Mouse (Mus musculus) hindbrain, embryonic 13.5 days (tissue): Measurements from ENCODE around the gene Rims4. TPM values are rescaled to one million over a fixed set of nuclear protein-coding genes. Genes with fewer than 3 reads are reported as not detected.

Source experiments
- ATAC-seq: fragments of 200-750 bp; cut with Nextera tagmentation; 2 replicates; pipeline ENCODE4 v1.8.0; 2017; ENCODE audit warnings: moderate TSS enrichment; ENCODE audit not compliant: low FRiP score
- H3K27ac ChIP-seq: fragments of 300-500 bp; sonication (generic); 2 replicates; pipeline ENCODE4 v1.5.1; 2015; ENCODE audit warnings: inconsistent platforms, mild to moderate bottlenecking, moderate library complexity
- H3K27me3 ChIP-seq: fragments of 300-500 bp; sonication (generic); 2 replicates; pipeline ENCODE4 v1.6.1; 2015; ENCODE audit warnings: mild to moderate bottlenecking, inconsistent platforms
- H3K36me3 ChIP-seq: fragments of 300-500 bp; sonication (generic); 2 replicates; pipeline ENCODE4 v1.6.1; 2015; ENCODE audit warnings: mild to moderate bottlenecking, inconsistent platforms
- H3K4me1 ChIP-seq: fragments of 300-500 bp; sonication (generic); replicated peaks from 2 replicates; pipeline ENCODE4 v1.6.1; 2015; ENCODE audit warnings: inconsistent platforms
- H3K4me2 ChIP-seq: fragments of 300-500 bp; sonication (generic); 2 replicates; pipeline ENCODE4 v1.6.1; 2015; ENCODE audit warnings: inconsistent platforms, mild to moderate bottlenecking, moderate library complexity
- H3K4me3 ChIP-seq: fragments of 300-500 bp; sonication (generic); 2 replicates; pipeline ENCODE4 v1.5.1; 2015; ENCODE audit warnings: mild to moderate bottlenecking, inconsistent platforms
- H3K9ac ChIP-seq: fragments of 300-500 bp; sonication (generic); 2 replicates; pipeline ENCODE4 v1.6.1; 2015; ENCODE audit warnings: mild to moderate bottlenecking, inconsistent platforms
- H3K9me3 ChIP-seq: fragments of 300-500 bp; sonication (generic); 2 replicates; pipeline ENCODE4 v1.6.1; 2016; ENCODE audit warnings: inconsistent platforms
- WGBS: fragments of 180-500 bp; shearing (Covaris S2); methylation state at CpG from one replicate; pipeline ENCODE4 v1.1.7; 2015; 5-methylcytosine and 5-hydroxymethylcytosine counted together
- polyA plus RNA-seq: library from polyadenylated mRNA; unstranded; fragments of >200 nt; fragmentation: Nextera tagmentation; extraction: Ambion mirVana; gene quantifications from 2 replicates; pipeline ENCODE4 v1.2.1, GENCODE M21; 2015

Rims4 gene
- polyA plus RNA-seq, 1 experiment from 2014 or later: 9.7 TPM

GRCm38 (mm10) chr2:163853461-163853901, 65.0 kb downstream of the Rims4 start, which contains the start of gene Kcnk15:
Gene Kcnk15 (plus strand): TSS chr2:163853651.
- 0 out of 2 replicates have a peak, but pooled peaks have one; percentile 32 for ATAC-seq
- H3K9ac ChIP-seq: peak within 1 kb of the TSS; percentile 43; the same call in 1 of the 2 replicates

GRCm38 (mm10) chr2:163842043-163842442, 76.4 kb downstream of the Rims4 start:
- peaks cover 16% of the 10 kb centered on the region for H3K27me3 ChIP-seq
- no peaks in the 10 kb centered on the region for H3K4me1 ChIP-seq
- 72% methylated on average over 4 of the region's 4 CpGs for WGBS
- ATAC-seq: no peak
- H3K4me3 ChIP-seq: no peak overlapping the region
- H3K27ac ChIP-seq: no peak overlapping the region
- H3K36me3 ChIP-seq: no peaks in the 10 kb centered on the region
- H3K9me3 ChIP-seq: no peaks in the 10 kb centered on the region
- no peak overlapping the region for H3K9ac ChIP-seq
- H3K4me2 ChIP-seq: no peak overlapping the region

More at GRCm38 (mm10) chr2:163853461-163853901, 65.0 kb downstream of the Rims4 start, which contains the start of gene Kcnk15:
- peaks cover 87% of the 10 kb centered on the region for H3K27me3 ChIP-seq
- H3K36me3 ChIP-seq: no peaks in the 10 kb centered on the region
- H3K4me1 ChIP-seq: peaks cover 14% of the 10 kb centered on the region
- H3K4me2 ChIP-seq: peak within 1 kb of the TSS; percentile 40
- H3K9me3 ChIP-seq: no peaks in the 10 kb centered on the region
- no peak within 1 kb of the TSS for H3K27ac ChIP-seq
- WGBS: under 1% methylated on average over 38 of the region's 38 CpGs
- peak within 1 kb of the TSS; percentile 29 for H3K4me3 ChIP-seq

GRCm38 (mm10) chr2:163839519-163839918, 79.0 kb downstream of the Rims4 start:
- no peaks in the 10 kb centered on the region for H3K4me1 ChIP-seq
- H3K4me2 ChIP-seq: no peak overlapping the region
- no peak overlapping the region for H3K27ac ChIP-seq
- no peaks in the 10 kb centered on the region for H3K9me3 ChIP-seq
- 47% methylated on average over 6 of the region's 6 CpGs for WGBS
- H3K36me3 ChIP-seq: no peaks in the 10 kb centered on the region
- H3K9ac ChIP-seq: no peak overlapping the region
- H3K27me3 ChIP-seq: peaks cover 16% of the 10 kb centered on the region
- no peak overlapping the region for H3K4me3 ChIP-seq
- no peak for ATAC-seq

- Histone ChIP-seq H3K27ac (no peak overlapping the region), H3K36me3 (no peaks in the 10 kb centered on the region), H3K27me3 (peaks cover 16% of the 10 kb centered on the region), H3K4me2 (no peak overlapping the region), H3K4me1 (no peaks in the 10 kb centered on the region), H3K9ac (no peak overlapping the region), H3K9me3 (no peaks in the 10 kb centered on the region), H3K4me3 (no peak overlapping the region)
- 32% methylated on average over 9 of the region's 9 CpGs for WGBS
- no peak for ATAC-seq
Observed at GRCm38 (mm10) chr2:163838043-163838442, 80.4 kb downstream of the Rims4 start.

GRCm38 (mm10) chr2:163831163-163831562, 87.3 kb downstream of the Rims4 start:
- 70% methylated on average over 1 of the region's 1 CpGs for WGBS
- ATAC-seq: no peak
- no peak overlapping the region for H3K4me2 ChIP-seq

DNA sequence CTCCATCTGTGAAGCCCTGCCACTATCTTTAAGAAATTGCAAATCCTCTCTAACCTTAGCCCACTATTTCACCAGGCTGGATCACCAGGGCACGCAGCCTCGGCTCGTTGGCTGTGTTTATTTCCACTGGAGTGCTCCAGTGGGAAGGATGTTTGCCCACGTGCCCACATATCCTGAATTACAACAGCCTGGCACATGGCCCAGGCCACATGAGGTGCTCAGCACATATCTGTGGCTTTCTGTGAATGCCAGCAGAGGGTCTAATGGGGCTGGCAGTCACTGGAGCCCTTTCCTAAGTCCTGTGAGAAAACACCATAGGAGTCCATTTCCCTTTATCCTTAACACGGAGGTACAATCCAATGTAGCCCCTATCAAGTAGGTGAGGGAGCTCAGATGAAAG, 92.0 kb downstream of the Rims4 start:
- H3K4me3 ChIP-seq: no peak overlapping the region
- 74% methylated on average over 5 of the region's 5 CpGs for WGBS

More at GRCm38 (mm10) chr2:163831163-163831562, 87.3 kb downstream of the Rims4 start:
- no peaks in the 10 kb centered on the region for H3K27me3 ChIP-seq
- H3K4me3 ChIP-seq: no peak overlapping the region
- H3K36me3 ChIP-seq: no peaks in the 10 kb centered on the region
- H3K9ac ChIP-seq: no peak overlapping the region
- no peaks in the 10 kb centered on the region for H3K9me3 ChIP-seq
- no peak overlapping the region for H3K27ac ChIP-seq
- no peaks in the 10 kb centered on the region for H3K4me1 ChIP-seq

DNA sequence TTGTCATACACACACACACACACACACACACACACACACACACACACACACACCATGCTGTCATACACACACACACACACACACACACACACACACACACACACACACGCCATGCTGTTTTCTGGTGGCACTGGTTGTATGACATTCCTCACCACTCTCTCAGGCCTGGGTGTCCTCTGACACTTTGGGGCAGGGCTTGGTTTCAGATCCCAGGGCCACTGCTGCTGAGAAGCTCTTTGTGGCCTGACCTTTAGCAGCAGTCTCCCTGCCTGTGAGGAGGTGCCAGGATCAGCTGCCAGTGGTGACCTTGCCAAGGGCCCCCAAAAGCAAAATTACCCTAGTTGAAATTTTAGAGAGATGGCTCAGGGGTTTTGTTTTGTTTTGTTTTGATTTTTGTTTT, 92.6 kb downstream of the Rims4 start:
- H3K36me3 ChIP-seq: no peaks in the 10 kb centered on the region
- H3K4me2 ChIP-seq: no peak overlapping the region
- 79% methylated on average over 1 of the region's 1 CpGs for WGBS
- no peak for ATAC-seq
- H3K27ac ChIP-seq: no peak overlapping the region
- H3K27me3 ChIP-seq: no peaks in the 10 kb centered on the region
- H3K4me3 ChIP-seq: no peak overlapping the region
- 0 out of 2 replicates have a peak, but pooled peaks cover 4% of the 10 kb centered on the region for H3K4me1 ChIP-seq
- no peak overlapping the region for H3K9ac ChIP-seq
- H3K9me3 ChIP-seq: no peaks in the 10 kb centered on the region

More for the DNA sequence above, 92.0 kb downstream of the Rims4 start:
- 0 out of 2 replicates have a peak, but pooled peaks cover 4% of the 10 kb centered on the region for H3K4me1 ChIP-seq
- no peak for ATAC-seq
- no peaks in the 10 kb centered on the region for H3K27me3 ChIP-seq
- no peaks in the 10 kb centered on the region for H3K9me3 ChIP-seq
- no peak overlapping the region for H3K9ac ChIP-seq
- no peak overlapping the region for H3K4me2 ChIP-seq
- H3K27ac ChIP-seq: no peak overlapping the region
- no peaks in the 10 kb centered on the region for H3K36me3 ChIP-seq

DNA sequence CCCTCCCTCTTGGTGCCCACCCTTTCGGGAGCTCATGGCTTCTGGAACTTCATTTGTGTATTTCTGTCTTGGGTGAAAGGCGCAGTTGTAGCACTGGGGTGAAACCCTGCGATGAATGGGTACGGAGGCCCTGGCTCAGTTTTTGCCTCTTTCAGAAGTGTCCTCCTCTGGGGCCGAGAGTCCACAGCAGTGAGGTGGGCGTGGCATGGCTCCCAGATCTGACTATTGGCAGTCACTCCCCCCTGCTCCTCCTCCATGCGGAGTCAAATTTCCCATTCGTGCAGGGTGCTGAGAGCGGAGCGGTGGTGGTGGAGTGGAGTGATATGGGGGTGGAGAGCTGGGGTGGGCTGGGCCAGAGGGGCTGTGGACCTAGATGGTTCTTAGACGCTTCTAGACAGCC, 94.7 kb downstream of the Rims4 start:
- Histone ChIP-seq H3K27ac (no peak overlapping the region), H3K36me3 (no peaks in the 10 kb centered on the region), H3K9me3 (no peaks in the 10 kb centered on the region), H3K27me3 (no peaks in the 10 kb centered on the region), H3K9ac (no peak overlapping the region), H3K4me2 (no peak overlapping the region), H3K4me3 (no peak overlapping the region), H3K4me1 (0 out of 2 replicates have a peak, but pooled peaks cover 4% of the 10 kb centered on the region)
- 0 out of 2 replicates have a peak, but pooled peaks have one; percentile 36 for ATAC-seq
- WGBS: 17% methylated on average over 11 of the region's 11 CpGs

DNA sequence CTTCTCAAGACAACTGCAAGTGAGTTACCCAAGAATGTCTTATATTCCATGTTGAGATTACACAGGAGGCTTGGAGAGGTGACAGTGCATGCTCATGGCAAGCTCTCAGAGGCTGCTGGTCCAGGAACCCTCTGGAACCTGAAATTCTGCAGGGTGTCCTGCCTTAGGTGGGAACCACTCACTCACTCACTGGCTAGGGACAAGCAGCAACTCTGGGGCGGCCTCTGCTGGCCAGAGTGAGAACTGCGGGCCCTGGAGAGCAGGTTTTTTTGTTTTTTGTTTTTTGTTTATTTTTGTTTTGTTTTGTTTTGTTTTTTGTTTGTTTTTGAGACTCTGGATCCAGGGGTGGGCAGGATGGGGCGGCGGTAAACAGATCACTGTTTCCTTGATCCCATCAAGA, 95.2 kb downstream of the Rims4 start:
- no peak overlapping the region for H3K4me2 ChIP-seq
- H3K4me3 ChIP-seq: no peak overlapping the region
- H3K9ac ChIP-seq: no peak overlapping the region
- no peaks in the 10 kb centered on the region for H3K9me3 ChIP-seq
- no peak for ATAC-seq
- no peak overlapping the region for H3K27ac ChIP-seq
- no peaks in the 10 kb centered on the region for H3K27me3 ChIP-seq
- WGBS: 6% methylated on average over 4 of the region's 4 CpGs
- 0 out of 2 replicates have a peak, but pooled peaks cover 4% of the 10 kb centered on the region for H3K4me1 ChIP-seq
- H3K36me3 ChIP-seq: no peaks in the 10 kb centered on the region

DNA sequence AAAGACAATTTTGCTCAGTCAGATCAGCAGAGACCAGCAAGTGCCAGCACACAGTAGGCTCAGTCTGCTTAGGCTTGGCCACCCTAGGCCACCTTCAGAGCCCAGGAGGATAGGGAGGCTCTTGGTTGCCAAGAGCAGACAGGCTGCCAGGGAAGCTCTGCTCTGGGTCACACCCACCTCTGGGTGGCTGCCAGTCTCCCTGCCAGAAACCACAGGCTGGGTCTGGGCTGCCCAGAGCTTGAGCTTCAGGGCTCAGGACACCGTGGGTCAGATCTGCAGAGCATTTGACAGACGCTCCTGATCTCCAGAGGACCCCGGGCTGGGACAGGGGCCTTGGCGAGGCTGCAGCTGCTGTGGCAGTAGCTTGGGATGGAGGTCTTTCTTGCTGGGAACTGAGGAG, 97.9 kb downstream of the Rims4 start, which contains the start of gene Ccn5:
Ccn5 (plus strand) TSS at position 255 of the 400 bp plus-strand sequence.
- H3K4me1 ChIP-seq: 0 out of 2 replicates have a peak, but pooled peaks cover 4% of the 10 kb centered on the region
- ATAC-seq: no peak
- no peaks in the 10 kb centered on the region for H3K27me3 ChIP-seq
- no peak within 1 kb of the TSS for H3K9ac ChIP-seq
- no peak within 1 kb of the TSS for H3K4me2 ChIP-seq
- no peaks in the 10 kb centered on the region for H3K36me3 ChIP-seq
- no peaks in the 10 kb centered on the region for H3K9me3 ChIP-seq
- H3K27ac ChIP-seq: no peak within 1 kb of the TSS
- no peak within 1 kb of the TSS for H3K4me3 ChIP-seq
- WGBS: 82% methylated on average over 4 of the region's 4 CpGs

DNA sequence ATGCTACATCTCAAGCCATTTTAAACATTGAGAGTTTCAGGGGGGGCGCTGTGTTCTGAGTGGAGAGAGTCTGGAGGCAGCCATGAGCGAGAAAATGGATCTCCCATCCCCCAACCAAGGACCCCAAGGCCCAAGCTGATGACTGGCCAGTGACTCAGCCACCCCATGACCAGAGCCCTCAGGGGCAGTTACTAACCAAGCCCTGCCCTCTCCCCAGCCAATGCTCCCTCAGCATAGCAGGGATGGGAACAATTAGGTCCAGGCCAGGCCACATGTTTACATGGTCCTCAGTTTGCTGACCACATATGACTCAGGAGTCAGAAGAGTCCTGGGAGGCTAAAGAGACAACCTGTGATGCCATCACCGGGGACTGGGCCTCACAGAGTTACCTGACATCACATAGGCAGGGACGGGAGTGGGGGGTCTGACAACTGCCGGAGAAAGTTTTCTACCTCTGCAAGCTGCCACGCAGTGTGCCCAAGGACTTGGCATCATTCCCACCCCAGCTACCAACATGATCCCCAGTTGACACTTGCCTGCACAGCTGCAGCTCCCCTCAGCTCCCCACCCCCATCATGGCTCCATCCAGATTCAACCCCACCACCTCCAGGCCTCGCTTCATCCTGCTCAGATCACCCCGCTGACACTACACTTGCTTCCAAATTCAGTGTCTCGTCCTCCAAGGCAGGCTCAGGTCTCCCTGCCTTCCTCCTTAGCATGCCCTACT, 103.6 kb downstream of the Rims4 start:
- no peaks in the 10 kb centered on the region for H3K36me3 ChIP-seq
- no peaks in the 10 kb centered on the region for H3K27me3 ChIP-seq
- H3K4me1 ChIP-seq: peaks cover 5% of the 10 kb centered on the region
- H3K9me3 ChIP-seq: no peaks in the 10 kb centered on the region
- ATAC-seq: no peak
- no peak overlapping the region for H3K27ac ChIP-seq
- H3K4me3 ChIP-seq: no peak overlapping the region
- WGBS: 90% methylated on average over 9 of the region's 9 CpGs
- H3K9ac ChIP-seq: no peak overlapping the region
- no peak overlapping the region for H3K4me2 ChIP-seq

- H3K4me3 ChIP-seq: no peak overlapping the region
- WGBS: 57% methylated on average over 5 of the region's 5 CpGs
- H3K4me2 ChIP-seq: no peak overlapping the region
- H3K4me1 ChIP-seq: peaks cover 5% of the 10 kb centered on the region
- H3K9ac ChIP-seq: no peak overlapping the region
- H3K27ac ChIP-seq: no peak overlapping the region
- ATAC-seq: no peak
- H3K9me3 ChIP-seq: no peaks in the 10 kb centered on the region
- H3K27me3 ChIP-seq: no peaks in the 10 kb centered on the region
- no peaks in the 10 kb centered on the region for H3K36me3 ChIP-seq
Observed at GRCm38 (mm10) chr2:163813077-163813476, 105.4 kb downstream of the Rims4 start.
